Mouse (Mus musculus): ENCODE measurements around the gene Cby1. TPM values are rescaled to one million over a fixed set of nuclear protein-coding genes. Genes with fewer than 3 reads are reported as not detected.

Cby1 gene
- polyA plus RNA-seq, 1 experiment = 19.9 TPM

DNA sequence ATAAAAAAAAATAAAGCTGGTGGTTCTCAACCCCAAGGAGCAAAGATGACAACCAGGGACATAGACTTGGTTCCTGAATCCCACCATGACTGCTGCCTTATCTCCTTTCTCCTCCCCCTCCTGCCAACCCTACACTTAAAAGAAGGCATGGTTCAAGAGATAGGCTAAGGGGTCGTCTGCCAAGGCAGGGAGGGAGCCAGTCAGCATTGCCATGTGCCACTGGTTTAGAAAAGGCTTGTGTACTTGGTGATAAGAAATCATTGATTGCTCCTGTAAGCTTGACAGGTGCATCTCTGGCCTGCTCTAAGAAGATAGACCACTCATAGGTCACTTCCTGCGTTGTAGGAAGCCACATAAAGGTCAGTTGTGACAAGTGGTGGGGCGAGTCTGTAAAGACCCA lies 36.5 kb downstream of the Cby1 start:
- no peak for TF ChIP-seq POLR2A (IDR thresholded peaks at IDR 0.05; ENCODE audit: low read depth, low read length)
- no peak for TF ChIP-seq CTCF (IDR thresholded peaks at IDR 0.05; ENCODE audit: borderline replicate concordance, insufficient read depth, low read length)
- H3K27ac ChIP-seq (ENCODE audit: insufficient read depth, low read length) = no peak overlapping the region
- H3K4me3 ChIP-seq (ENCODE audit: insufficient read depth, low read length) = no peak overlapping the region
- H3K4me1 ChIP-seq (ENCODE audit: control insufficient read depth, insufficient read depth, low read length) = no peaks in the 10 kb centered on the region; the same call in 1 of the 2 replicates

DNA sequence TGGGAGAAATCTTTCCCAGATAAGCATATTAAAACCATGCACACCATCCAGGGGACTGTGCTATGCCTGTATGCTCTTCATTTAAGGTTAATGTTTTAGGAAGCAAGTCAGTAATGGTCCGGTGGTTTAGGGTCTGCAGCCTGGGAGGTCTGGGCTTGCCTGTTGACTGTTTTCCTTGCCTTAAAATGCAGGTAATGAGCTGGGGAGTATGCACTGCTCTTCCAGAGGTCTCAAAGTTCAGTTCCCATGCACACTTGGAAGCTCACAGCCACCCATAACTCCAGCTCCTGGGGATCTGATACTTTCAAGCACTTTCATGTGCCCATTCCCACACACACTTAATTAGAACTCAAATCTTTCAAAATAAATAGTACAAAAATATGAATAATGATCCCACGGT lies 37.5 kb downstream of the Cby1 start:
- Histone ChIP-seq H3K4me3 (ENCODE audit: insufficient read depth, low read length) (no peak overlapping the region), H3K27ac (ENCODE audit: insufficient read depth, low read length) (no peak overlapping the region), H3K4me1 (ENCODE audit: control insufficient read depth, insufficient read depth, low read length) (no peaks in the 10 kb centered on the region; the same call in 1 of the 2 replicates)
- TF ChIP-seq POLR2A (IDR thresholded peaks at IDR 0.05; ENCODE audit: low read depth, low read length) (no peak), CTCF (IDR thresholded peaks at IDR 0.05; ENCODE audit: borderline replicate concordance, insufficient read depth, low read length) (no peak)

GRCm38 (mm10) chr15:79697011-79697410 lies 38.0 kb downstream of the Cby1 start:
- Histone ChIP-seq H3K27ac (ENCODE audit: insufficient read depth, low read length) (no peak overlapping the region), H3K4me1 (ENCODE audit: control insufficient read depth, insufficient read depth, low read length) (no peaks in the 10 kb centered on the region), H3K4me3 (ENCODE audit: insufficient read depth, low read length) (no peak overlapping the region)
- TF ChIP-seq POLR2A (IDR thresholded peaks at IDR 0.05; ENCODE audit: low read depth, low read length) (no peak), CTCF (IDR thresholded peaks at IDR 0.05; ENCODE audit: borderline replicate concordance, insufficient read depth, low read length) (no peak)

- no peak for TF ChIP-seq POLR2A (IDR thresholded peaks at IDR 0.05; ENCODE audit: low read depth, low read length)
- no peak for TF ChIP-seq CTCF (IDR thresholded peaks at IDR 0.05; ENCODE audit: borderline replicate concordance, insufficient read depth, low read length)
- H3K4me3 ChIP-seq (ENCODE audit: insufficient read depth, low read length) = no peak overlapping the region
- H3K4me1 ChIP-seq (ENCODE audit: control insufficient read depth, insufficient read depth, low read length) = no peaks in the 10 kb centered on the region
- no peak overlapping the region for H3K27ac ChIP-seq (ENCODE audit: insufficient read depth, low read length)
These were observed 38.7 kb downstream of the Cby1 start for GRCm38 (mm10) chr15:79697558-79698187.

DNA sequence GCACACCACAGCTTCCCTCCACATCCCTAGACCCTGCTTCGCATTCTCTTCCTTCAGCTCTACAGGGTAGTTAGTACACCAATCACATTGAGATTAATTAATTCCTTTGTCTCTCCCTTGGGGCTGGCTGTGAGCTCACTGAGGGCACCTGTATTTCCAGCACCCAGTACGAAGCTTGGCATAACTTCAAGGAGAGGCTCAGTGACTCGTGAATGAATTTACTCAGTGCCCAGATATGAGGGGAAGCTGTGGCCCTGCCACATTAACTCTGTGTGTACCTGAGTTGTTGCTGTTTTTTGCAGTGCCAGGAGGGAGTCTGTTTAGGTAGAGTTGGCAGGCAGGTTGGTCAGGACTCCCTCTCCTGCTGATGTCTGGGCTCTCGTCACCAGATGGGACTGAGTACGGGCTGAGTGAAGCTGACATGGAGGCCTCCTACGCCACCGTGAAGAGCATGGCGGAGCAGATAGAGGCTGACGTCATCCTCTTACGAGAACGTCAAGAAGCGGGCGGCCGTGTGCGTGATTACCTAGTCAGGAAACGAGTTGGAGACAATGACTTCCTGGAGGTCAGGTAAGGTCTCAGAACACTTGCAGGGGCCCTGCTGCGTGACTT lies 47.7 kb downstream of the Cby1 start:
- Histone ChIP-seq H3K27ac (ENCODE audit: insufficient read depth, low read length) (no peak overlapping the region), H3K4me3 (ENCODE audit: insufficient read depth, low read length) (no peak overlapping the region), H3K4me1 (ENCODE audit: control insufficient read depth, insufficient read depth, low read length) (no peaks in the 10 kb centered on the region)
- TF ChIP-seq POLR2A (IDR thresholded peaks at IDR 0.05; ENCODE audit: low read depth, low read length) (no peak), CTCF (IDR thresholded peaks at IDR 0.05; ENCODE audit: borderline replicate concordance, insufficient read depth, low read length) (no peak)

- TF ChIP-seq POLR2A (IDR thresholded peaks at IDR 0.05; ENCODE audit: low read depth, low read length) (no peak), CTCF (IDR thresholded peaks at IDR 0.05; ENCODE audit: borderline replicate concordance, insufficient read depth, low read length) (no peak)
- Histone ChIP-seq H3K4me3 (ENCODE audit: insufficient read depth, low read length) (no peak overlapping the region), H3K27ac (ENCODE audit: insufficient read depth, low read length) (no peak overlapping the region), H3K4me1 (ENCODE audit: control insufficient read depth, insufficient read depth, low read length) (no peaks in the 10 kb centered on the region)
These were observed 49.3 kb downstream of the Cby1 start for GRCm38 (mm10) chr15:79708229-79708822.

DNA sequence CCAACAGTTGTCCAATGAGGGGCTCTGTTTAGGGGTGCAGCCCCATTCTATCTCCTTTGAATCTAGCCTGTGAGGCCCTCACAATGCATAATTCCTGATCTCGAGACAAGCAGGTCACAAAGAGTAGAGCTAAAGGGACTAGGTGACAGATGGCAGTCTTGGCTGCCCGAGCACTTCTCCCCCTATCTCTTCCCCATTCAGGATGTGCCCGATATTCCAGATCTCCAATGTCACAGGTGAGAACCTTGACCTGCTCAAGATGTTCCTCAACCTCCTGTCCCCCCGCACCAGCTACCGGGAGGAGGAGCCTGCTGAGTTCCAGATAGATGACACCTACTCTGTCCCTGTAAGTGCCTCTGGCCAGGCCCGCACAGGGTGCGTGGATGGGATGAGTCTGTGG lies 56.6 kb downstream of the Cby1 start:
- no peak overlapping the region for H3K4me3 ChIP-seq (ENCODE audit: insufficient read depth, low read length)
- no peak for TF ChIP-seq POLR2A (IDR thresholded peaks at IDR 0.05; ENCODE audit: low read depth, low read length)
- no peak for TF ChIP-seq CTCF (IDR thresholded peaks at IDR 0.05; ENCODE audit: borderline replicate concordance, insufficient read depth, low read length)
- H3K4me1 ChIP-seq (ENCODE audit: control insufficient read depth, insufficient read depth, low read length) = no peaks in the 10 kb centered on the region
- no peak overlapping the region for H3K27ac ChIP-seq (ENCODE audit: insufficient read depth, low read length)

GRCm38 (mm10) chr15:79716710-79717109 lies 57.7 kb downstream of the Cby1 start:
- Histone ChIP-seq H3K27ac (ENCODE audit: insufficient read depth, low read length) (no peak overlapping the region), H3K4me1 (ENCODE audit: control insufficient read depth, insufficient read depth, low read length) (no peaks in the 10 kb centered on the region), H3K4me3 (ENCODE audit: insufficient read depth, low read length) (no peak overlapping the region)
- TF ChIP-seq CTCF (IDR thresholded peaks at IDR 0.05; ENCODE audit: borderline replicate concordance, insufficient read depth, low read length) (no peak), POLR2A (IDR thresholded peaks at IDR 0.05; ENCODE audit: low read depth, low read length) (no peak)

Other genes starting within 250 kb of the Cby1 start
- 62.7 and 78.9 TPM in 2 replicates for gene Csnk1e, start 203.6 kb upstream of the Cby1 start, polyA plus RNA-seq (2011; ENCODE audit: insufficient read length, low read depth, missing spikeins)
- gene Kcnj4, start 154.0 kb upstream of the Cby1 start, polyA plus RNA-seq (2011; ENCODE audit: insufficient read length, low read depth, missing spikeins) = 0.72 and 1.4 TPM in 2 replicates
- gene Kdelr3, start 142.8 kb upstream of the Cby1 start, polyA plus RNA-seq (2011; ENCODE audit: insufficient read length, low read depth, missing spikeins) = 136 and 146 TPM in 2 replicates
- gene Ddx17, start 112.5 kb upstream of the Cby1 start, polyA plus RNA-seq (2011; ENCODE audit: insufficient read length, low read depth, missing spikeins) = 278 and 332 TPM in 2 replicates
- 0.61 and 0.65 TPM in 2 replicates for gene Dmc1, start 54.1 kb upstream of the Cby1 start, polyA plus RNA-seq (2011; ENCODE audit: insufficient read length, low read depth, missing spikeins)
- gene Fam227a, start 243 bp upstream of the Cby1 start, polyA plus RNA-seq (2011; ENCODE audit: insufficient read length, low read depth, missing spikeins) = 1.3 and 2.2 TPM in 2 replicates
- gene Tomm22, start 11.7 kb downstream of the Cby1 start, polyA plus RNA-seq (2011; ENCODE audit: insufficient read length, low read depth, missing spikeins) = 131 and 148 TPM in 2 replicates
- gene Josd1, start 28.7 kb downstream of the Cby1 start, polyA plus RNA-seq (2011; ENCODE audit: insufficient read length, low read depth, missing spikeins) = 28.4 and 32.0 TPM in 2 replicates
- 18.6 and 25.3 TPM in 2 replicates for gene Gtpbp1, start 31.6 kb downstream of the Cby1 start, polyA plus RNA-seq (2011; ENCODE audit: insufficient read length, low read depth, missing spikeins)
- gene Sun2, start 83.3 kb downstream of the Cby1 start, polyA plus RNA-seq (2011; ENCODE audit: insufficient read length, low read depth, missing spikeins) = 42.8 and 43.3 TPM in 2 replicates
- 20.9 and 25.2 TPM in 2 replicates for gene Dnal4, start 118.7 kb downstream of the Cby1 start, polyA plus RNA-seq (2011; ENCODE audit: insufficient read length, low read depth, missing spikeins)
- gene Nptxr, start 145.6 kb downstream of the Cby1 start, polyA plus RNA-seq (2011; ENCODE audit: insufficient read length, low read depth, missing spikeins) = 7.5 and 9.7 TPM in 2 replicates
- gene Npcd, start 175.0 kb downstream of the Cby1 start, polyA plus RNA-seq (2011; ENCODE audit: insufficient read length, low read depth, missing spikeins) = 1.0 TPM in 1 of 2 replicates, not detected in the other
- gene Cbx6, start 175.5 kb downstream of the Cby1 start, polyA plus RNA-seq (2011; ENCODE audit: insufficient read length, low read depth, missing spikeins) = 63.7 and 89.0 TPM in 2 replicates
- gene Apobec3, start 232.5 kb downstream of the Cby1 start, polyA plus RNA-seq (2011; ENCODE audit: insufficient read length, low read depth, missing spikeins) = 19.7 and 35.3 TPM in 2 replicates